Mouse (Mus musculus) T-helper 2 cell (primary cell): ENCODE results near the gene Uts2r.

Experiments used
- in situ Hi-C: fragments of 300-600 bp; cut with MboI, MseI; formaldehyde crosslinking; loops from one replicate; pipeline ENCODE4 v1.15.1; 2025; ENCODE audit warnings: high pct_unique_total_duplicates

Gene Uts2r

DNA sequence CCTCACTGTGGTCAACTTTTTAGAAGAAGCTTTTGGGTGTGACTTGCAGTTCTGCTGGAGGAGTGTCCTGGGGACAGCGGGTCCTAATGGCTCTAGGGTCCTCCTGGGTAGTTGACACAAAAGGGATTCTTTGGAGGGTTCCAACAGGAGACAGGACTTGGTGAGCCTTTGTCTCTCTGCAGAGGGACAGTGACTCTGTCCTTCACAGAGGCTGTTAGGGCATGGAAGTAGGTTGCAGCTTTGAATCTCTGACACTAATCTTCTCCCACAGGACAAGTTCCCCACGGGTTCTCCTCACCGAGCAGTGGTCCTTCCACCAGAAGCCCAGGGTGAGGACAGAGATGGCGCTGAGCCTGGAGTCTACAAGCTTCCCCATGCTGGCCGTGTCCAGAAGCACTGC, at the start of gene Uts2r:
TSS of gene Uts2r (plus strand) at position 301 of the 400 bp plus-strand sequence.
- in situ Hi-C loops: no loop called here

DNA sequence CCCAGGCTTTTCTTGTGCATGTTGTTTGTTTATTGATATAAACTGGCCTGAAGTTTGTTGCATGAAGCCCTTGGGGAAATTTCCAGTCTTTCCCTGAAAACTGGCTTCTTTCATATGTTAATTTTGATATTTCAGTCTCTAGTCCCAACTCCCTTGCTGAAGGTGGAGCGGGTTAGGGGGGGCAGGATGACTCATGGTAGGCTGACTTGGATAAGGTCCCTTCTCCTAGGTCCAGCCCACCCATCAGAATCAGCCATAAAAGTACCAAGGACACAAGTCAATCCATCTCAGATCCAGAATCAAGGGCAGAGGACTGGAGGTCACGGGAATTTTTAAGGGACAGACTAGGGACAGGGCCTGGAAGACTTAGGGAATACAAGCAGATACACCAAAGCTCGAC, 49.0 kb upstream of the Uts2r start:
- in situ Hi-C loops: loop anchor here (10.0 kb wide), 1 partner anchor 956 kb away; the partner anchor contains the start of gene Slc38a10

DNA sequence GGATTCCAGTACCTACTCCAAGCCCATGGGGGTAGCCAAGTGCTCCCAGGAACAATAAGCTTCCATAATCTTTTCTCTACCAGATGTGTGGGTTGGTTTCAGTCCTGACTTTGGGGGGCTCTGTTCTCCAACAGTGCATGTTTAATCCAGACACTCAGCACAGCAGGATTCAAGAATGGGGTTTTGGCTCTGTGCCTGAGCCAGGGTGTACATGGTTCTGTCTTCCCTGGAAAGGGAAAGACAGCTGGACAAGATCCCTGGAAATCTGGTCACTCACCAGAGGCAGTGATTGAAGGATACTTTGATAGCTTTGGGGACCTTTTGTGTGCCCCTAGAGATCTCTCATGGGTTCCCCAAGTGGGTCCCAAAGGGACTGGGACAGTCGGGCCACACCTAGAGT, 48.5 kb upstream of the Uts2r start:
- in situ Hi-C loops: loop anchor here (10.0 kb wide), 1 partner anchor 957 kb away; the partner anchor contains the start of gene Slc38a10

DNA sequence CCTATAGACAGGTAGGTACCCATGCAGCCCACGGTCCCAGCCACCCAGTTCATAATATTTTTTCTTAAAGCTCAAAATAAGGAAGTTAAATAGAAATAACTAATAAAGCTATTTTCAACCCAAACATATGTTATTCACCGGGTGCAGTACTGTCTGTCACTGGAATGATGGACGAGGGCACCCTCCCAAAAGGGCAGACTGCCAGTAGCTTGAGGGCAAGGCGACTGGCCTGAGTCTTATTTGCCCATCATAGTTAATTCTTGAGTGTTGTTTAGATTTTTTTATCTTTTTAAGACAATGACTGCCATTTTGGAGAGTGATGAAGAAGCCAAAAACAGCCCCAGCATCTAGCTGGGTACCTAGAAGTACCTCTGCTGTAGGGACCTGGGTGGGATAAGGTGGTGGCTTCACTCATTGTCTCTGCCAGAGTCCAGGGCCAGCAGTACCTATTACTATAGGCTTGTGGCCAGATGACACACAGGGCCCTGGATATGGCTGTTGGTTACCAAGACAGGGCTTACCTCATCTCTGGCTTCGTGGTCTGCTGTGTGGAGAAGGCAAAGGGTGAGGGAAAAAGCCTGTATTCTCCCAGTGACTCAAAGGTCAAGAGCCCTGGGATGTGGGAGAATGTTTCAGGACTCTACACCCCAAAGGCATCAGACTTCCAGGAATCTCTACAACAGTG, 47.8 kb upstream of the Uts2r start:
- in situ Hi-C loops: loop anchor here (10.0 kb wide), 1 partner anchor 957 kb away; the partner anchor contains the start of gene Slc38a10

DNA sequence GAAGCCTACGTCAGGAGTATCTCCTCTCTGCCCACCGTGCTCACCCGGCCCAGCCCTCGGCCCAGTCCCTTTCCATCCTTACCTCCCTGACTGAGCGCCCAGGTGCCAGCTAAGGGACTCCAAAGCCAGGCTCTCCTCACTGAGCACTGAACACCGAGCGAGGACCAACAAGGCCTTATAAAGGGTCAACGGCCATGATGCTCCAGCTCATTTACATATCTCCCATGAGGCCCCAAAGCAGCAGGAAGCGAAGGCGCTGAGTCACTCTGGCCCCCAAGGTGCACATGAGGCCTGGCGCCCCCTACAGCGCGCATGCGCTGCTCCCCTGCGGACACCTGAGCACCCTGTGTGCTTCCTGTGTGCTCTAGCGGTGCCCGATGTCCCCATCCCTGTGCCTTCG, 42.0 kb upstream of the Uts2r start:
- in situ Hi-C loops: loop anchor here (10.0 kb wide), 1 partner anchor 963 kb away; the partner anchor contains the start of gene Slc38a10

DNA sequence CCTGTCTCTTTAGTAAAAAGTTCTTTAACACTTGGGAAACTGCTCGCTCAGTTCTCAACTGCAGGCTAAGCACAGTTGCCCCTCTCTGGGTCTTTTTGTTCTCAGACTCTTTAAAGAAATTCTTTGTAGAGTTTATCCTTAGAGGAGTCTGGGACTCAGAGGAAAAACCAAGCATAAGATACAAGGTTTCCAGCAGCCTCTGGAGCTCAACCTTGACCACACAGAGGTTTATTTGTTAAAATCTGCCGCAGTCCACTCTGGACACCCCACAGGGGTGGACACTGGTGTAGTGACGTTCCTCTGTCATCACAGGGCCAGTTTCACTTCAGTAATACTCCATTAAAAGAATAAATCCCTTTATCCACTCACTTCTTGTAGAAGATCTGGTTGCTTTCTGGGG, 41.5 kb upstream of the Uts2r start, which contains the start of gene Tex19.2:
TSS of gene Tex19.2 (minus strand) at position 101 of the 400 bp plus-strand sequence.
- in situ Hi-C loops: loop anchor here (10.0 kb wide), 1 partner anchor 964 kb away; the partner anchor contains the start of gene Slc38a10

DNA sequence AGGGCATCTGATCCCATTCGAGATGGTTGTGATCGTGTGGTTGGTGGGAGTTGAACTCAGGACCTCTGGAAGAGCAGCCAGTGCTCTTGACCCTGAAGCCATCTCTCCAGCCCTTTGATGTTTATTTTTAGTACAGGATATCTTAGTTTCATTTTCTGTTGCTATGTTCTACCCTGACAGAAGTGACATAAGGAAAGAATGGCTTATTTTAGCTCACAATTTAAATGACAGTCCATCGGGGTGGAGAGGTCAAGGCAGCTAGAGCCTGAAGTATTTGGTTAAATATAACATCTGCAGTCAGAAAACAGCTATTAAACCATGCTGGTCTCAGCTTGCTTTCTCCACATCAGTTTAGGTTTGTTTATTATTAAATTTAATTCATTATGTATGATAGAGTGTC, 38.9 kb upstream of the Uts2r start:
- in situ Hi-C loops: no loop called here

DNA sequence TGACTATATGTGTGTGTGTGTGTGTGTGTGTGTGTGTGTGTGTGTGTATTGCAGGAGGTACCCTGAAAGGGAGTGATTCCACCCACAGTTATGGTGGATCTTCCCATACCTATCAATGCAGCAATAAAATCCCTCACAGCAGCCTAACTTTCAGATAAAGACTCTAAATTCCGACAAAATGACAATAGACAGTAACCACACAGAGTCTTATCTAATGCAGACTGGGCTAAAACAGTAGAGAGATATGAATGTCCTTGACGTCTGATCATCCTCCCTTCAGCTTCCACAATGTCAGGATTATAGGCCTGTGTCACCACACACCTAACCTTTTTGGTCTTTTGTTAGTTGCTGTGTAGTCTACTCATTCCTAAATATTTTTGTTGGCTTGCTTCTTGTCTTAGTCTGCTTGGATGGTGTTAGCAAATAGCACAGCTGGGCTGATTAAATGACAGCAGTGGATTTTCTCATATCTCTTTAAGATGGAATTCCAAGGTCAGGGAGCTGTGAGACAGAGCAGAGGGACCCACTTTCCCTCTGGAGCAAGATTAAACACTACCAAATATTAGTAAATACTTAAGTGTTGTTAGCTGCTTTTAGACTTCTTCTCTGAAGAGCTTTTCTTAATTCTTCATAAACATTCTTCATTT, 37.9 kb upstream of the Uts2r start:
- in situ Hi-C loops: no loop called here

DNA sequence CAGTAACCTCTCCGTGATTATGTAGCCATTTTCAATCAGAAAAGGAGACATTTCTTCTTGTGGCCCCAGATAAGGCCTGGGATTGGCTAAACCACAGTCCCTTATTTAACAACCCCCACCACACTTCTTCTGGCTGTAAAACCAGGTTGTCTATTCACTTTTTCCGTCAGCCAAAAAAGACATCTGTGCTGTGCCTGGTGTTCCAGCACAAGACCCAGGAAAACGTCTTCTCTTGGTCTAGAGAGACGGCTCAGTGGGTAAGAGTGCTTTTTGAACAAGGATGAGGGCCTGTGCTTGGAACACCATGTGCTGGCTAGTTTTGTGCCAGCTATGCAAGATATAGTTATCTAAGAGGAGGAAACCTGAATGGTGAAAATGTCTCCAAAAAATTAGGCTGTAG, 36.6 kb upstream of the Uts2r start:
- in situ Hi-C loops: no loop called here

DNA sequence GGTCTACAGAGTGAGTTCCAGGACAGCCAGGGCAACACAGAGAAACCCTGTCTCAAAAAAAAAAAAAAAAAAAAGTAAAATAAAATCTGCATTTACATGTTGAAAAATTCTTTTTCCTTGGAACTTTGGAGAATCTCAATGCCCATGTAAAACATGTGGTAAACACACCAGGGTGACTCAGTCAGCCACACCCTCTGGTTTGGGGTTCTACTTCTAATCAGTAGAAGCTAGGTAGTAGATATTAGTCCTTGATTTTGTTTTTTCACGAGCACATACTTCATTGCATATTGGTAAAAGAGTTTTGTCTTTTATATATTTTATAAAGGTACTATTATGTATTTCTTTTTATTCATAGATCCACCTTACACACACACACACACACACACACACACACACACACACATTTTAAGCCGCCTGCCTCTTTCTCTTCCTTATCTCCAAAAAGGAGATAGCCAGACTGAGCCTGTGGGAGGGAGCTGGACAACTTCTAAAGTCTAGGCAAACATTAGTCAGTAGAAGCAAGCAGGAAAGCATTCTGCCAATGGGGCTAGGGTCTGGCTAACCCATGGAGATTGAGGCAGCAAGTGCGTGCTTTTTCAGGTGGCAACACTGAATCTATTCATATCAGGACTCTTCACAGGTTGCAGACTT, 34.4 kb upstream of the Uts2r start:
- in situ Hi-C loops: no loop called here

DNA sequence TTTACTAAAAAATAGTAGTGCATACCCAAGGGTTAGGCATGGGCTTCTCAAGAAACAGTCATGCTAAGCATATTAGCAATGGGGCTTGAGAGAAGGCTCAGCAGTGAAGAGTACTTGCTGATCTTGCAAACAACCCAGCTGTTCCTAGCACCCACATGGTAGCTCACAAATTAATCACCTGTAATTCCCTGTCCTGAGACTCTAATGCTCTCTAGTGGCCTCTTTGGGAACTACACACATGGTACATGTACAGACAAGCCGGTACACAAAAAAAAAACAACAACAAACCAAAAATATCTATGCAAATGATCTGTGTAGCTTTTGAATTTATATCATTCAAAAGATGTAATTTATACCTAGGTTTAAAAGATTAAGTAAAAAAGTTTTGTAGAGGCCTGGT, 33.7 kb upstream of the Uts2r start:
- in situ Hi-C loops: no loop called here

DNA sequence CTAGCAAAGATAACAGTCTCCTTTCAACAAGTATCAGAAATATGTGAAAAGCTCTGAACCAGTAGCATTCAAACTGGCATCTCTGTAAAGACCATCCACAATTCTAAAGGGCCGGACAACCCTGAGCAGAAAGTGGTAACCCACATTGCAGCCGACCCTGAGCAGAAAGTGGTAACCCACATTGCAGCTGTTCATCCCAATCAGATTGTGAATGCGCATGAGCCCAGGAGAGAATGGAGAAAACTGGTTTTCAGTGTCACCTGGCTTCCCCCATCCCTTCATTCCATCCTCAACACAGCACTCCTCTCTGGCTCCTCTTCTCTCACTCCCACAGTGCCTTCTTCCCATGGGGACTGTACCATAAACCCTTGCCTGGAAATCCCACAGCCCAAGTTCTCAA, 32.6 kb upstream of the Uts2r start:
- in situ Hi-C loops: no loop called here

DNA sequence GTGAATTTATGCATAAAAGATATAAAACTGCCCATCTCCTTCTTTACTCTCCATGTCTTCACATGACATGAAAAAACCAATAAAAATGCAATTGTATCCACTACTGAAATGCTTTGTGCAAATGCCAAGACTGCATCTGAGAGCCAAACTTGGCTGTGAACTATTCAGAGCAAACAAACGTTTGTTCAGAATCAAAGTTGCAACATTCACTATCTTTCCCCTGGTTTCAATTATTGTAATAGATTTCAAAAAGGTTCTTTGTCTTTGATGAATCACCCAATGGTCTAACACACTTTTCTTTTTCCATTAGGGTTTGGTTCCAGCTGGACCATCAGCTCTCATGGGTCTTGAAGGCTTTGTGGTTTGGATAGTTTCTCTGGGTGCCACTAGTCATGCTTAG, 30.5 kb upstream of the Uts2r start:
- in situ Hi-C loops: no loop called here

DNA sequence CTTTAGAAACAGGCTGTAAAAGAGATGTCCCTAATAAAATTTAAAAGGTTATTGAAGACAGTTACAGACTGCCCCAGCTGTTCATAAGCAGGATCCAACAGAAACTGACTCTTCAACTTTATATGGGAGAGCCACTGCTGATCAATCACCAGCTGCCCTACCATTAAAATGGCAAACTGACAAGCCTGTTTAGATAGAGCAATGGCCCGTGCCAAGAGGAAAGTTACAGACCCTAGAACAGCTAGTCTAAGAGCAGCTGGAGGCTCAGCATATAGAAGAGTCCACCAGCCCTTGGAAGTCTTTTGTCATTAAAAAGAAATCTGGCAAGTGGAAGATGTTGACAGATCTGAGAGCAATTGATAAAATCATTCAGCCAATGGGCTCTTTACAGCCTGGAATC, 25.5 kb upstream of the Uts2r start:
- in situ Hi-C loops: no loop called here

DNA sequence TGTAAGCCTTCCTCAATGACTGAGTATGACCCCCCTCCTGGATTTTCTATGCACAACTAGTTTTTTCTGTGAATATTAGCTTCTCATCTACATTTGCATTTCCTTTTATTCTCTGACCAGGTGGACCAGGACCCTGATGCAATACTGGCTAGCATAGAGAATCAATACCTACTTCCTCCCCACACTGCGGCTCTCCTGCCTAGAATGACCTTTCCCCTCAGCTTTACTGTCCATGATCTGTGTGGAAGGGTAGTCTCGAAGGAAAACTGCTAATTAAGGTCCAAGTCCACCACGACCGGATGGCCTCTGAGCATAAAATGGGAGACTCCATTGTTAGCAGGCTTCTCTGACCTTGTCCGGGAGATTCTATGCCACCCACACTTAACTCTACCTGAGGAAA, 22.4 kb upstream of the Uts2r start:
- in situ Hi-C loops: no loop called here

DNA sequence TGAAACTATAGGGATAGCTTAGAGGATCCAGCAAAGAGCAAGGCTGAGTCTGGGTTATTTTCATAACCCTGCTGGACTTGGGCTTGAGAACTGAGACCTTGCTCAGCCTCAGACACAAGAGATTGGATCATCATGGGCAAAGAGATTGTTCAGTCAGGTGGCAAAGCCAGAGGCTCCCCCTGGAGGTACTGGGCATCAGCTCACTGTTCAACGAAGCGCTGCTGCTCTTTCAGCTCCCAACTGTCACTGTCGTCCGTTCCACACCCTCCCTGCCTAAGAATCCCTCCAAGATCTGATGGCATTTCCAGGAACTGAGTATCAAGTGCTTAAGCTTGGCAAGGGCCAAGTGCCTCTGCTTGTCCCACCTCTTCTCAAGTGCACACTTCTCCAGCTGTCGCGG, 21.3 kb upstream of the Uts2r start:
- in situ Hi-C loops: no loop called here

DNA sequence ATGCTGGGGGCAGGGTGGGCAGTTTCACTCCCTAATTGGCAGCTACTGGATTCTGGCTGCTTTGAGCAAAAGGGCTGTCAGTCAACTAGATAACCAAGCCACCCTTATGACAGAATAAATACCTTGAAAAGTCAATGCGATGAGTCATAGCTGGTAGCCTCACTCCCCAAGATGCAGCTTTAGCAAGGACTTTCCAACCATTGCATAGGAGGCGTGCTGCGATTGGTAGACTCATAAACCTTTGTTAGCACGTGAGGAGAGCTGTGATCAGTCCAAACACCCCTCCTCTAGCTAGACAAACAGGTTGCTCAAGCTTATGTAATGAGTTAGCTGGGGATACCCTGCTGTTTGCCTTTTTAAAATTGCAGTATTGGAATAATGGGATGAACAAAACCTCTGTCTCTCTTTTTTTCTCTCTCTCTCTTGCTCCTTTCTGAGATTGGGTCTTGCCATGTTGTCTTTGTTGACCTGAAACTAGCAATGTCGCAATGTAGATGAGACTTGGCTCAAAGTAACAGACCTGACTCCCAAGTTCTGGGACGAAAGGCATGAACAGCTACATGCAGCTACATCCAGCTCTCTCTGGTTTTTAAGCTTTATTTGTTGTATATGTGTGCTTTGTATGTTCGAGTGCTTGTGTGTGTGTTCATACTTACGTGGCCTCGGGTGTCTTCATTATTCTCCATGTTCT, 16.6 kb upstream of the Uts2r start:
- in situ Hi-C loops: loop anchor here (5.0 kb wide), 1 partner anchor 59 kb away; the partner anchor contains the start of genes Hexdc and Ogfod3

DNA sequence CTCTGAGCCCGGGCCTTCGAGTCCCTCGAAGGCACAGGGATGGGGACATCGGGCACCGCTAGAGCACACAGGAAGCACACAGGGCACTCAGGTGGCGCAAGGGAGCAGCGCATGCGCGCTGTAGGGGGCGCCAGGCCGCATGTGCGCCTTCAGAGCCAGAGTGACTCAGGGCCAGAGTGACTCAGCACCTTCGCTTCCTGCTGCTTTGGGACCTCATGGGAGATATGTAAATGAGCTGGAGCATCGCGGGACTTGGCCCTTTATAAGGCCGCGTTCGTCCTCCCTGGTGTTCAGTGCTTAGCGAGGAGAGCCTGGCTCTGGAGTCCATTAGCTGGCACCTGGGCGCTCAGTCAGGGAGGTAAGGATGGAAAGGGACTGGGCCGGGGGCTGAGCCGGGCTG, 14.2 kb upstream of the Uts2r start, which contains the start of gene Tex19.1:
TSS of gene Tex19.1 (plus strand) at position 279 of the 400 bp plus-strand sequence.
- in situ Hi-C loops: no loop called here

DNA sequence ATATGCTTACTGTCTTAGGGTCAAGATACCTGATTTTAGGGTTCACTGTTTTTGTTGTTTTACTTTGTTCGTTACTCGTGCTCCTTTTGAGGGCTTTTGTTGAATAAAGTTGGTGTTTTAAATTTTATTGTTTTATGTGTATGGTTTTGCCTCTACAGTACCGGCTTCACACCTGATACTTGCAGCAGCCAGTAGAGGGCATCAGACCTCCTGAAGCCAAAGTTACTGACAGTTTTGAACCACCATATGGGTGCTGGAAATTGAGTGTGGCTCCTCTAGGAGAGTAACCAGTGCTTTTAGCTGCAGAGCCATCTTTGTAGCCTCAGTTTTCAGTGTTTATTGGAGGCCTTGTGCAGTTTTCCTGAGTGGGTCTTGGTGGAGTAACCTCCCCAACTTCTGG, 11.9 kb upstream of the Uts2r start:
- in situ Hi-C loops: no loop called here

DNA sequence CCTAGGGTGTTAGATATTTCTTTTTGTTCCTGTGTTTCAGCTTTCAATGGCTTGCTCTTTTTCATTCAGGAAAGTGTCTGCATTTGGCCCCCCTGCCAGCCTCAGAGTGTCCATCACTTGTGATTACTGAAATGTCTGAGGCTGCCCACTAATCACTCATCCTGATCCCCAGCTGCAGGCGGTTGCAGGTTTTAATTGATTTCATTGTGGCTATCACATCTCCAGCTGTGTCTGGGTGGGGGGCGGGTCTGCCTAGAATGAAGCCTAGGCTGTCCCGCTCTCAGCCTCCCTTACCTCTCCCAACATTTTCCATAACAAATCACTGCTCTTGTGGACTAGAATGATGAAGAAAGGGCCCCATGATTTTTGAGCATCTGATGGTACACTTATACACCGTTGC, 5.9 kb upstream of the Uts2r start:
- in situ Hi-C loops: no loop called here

DNA sequence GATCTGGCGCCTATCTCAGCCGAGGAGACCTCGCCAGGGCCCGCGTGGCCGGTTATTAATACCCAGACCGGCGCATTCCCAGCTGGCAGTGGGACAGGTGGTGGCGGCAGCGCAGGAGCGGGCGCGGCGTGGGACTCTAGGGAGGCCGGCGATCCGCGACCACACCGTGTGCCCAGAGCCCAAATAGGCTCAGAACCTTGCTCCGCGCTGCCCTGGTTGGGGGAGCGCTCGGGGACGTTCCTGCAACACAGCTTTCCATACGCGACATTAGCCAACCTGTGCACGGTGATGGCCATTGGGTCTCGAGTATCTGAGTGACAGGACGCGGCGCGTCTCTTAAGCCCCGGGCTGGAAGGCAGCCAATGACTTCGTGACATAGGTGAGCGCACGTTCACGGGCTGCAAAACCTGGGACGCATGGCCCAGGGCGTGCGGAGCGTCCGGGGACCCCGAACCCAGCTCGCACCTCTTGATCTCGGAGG, 3.6 kb upstream of the Uts2r start:
- in situ Hi-C loops: no loop called here
